Mouse (Mus musculus) erythroblast, embryonic 14.5 days (primary cell): ENCODE measurements around the gene Pon2. TPM values are rescaled to one million over a fixed set of nuclear protein-coding genes. Genes with fewer than 3 reads are reported as not detected.
"Not testable (repeated sequence)": the region's sequence is repeated elsewhere in the genome, so short reads cannot be mapped to it uniquely, and the experiment has no call there.

Experiments
- H3K27me3 ChIP-seq: 2 replicates; pipeline ENCODE4 v1.6.1; 2012; ENCODE audit warnings: inconsistent platforms; ENCODE audit not compliant: control insufficient read depth
- H3K36me3 ChIP-seq: 2 replicates; pipeline ENCODE4 v1.6.1; 2012; ENCODE audit warnings: mild to moderate bottlenecking, inconsistent platforms; ENCODE audit not compliant: control insufficient read depth
- H3K4me1 ChIP-seq: 2 replicates; pipeline ENCODE4 v1.6.1; 2012; ENCODE audit warnings: inconsistent platforms; ENCODE audit not compliant: control insufficient read depth
- H3K4me3 ChIP-seq: replicated peaks from 2 replicates; pipeline ENCODE3; 2012; ENCODE audit warnings: moderate library complexity, mild to moderate bottlenecking, inconsistent platforms
- H3K9me3 ChIP-seq: 2 replicates; pipeline ENCODE4 v1.6.1; 2012; ENCODE audit warnings: low read length, inconsistent platforms, mixed read lengths; ENCODE audit not compliant: control insufficient read depth
- GATA1 ChIP-seq: IDR thresholded peaks from 2 replicates; pipeline ENCODE4 v1.6.1; 2012; ENCODE audit warnings: low read length, inconsistent platforms, mixed read lengths
- TAL1 ChIP-seq: IDR thresholded peaks from 3 replicates; pipeline ENCODE4 v1.6.1; 2012; ENCODE audit warnings: low read length, inconsistent platforms, mixed read lengths
- polyA plus RNA-seq: library from polyadenylated mRNA; stranded (reverse); fragments of >175 nt; gene quantifications from 2 replicates; pipeline ENCODE4 v1.2.3, GENCODE M21; 2012

The Pon2 gene
- polyA plus RNA-seq, 1 experiment = 6.4 TPM

DNA sequence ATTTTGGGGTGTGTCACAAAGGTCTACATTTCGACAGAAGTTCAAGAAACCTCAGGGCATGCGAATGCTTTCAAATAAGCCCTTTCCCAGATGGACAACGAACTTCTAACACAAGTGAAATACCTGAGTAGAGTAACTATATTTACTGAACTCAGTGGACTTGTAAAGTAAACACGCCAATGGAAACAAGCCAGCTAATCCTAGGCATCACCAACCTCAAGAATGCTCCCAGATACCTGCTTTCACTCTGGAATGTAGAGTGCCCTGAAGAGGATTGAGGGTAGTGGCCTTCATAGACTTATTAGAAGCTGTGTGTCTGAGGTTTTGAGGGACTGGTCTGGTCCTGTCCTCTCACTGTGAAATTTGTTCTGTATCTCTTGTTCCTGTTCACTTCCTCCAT, 60.7 kb downstream of the Pon2 start:
- H3K9me3 ChIP-seq = no peaks in the 10 kb centered on the region
- H3K36me3 ChIP-seq = peaks cover 14% of the 10 kb centered on the region
- H3K4me1 ChIP-seq = peaks cover 12% of the 10 kb centered on the region
- no peaks in the 10 kb centered on the region for H3K27me3 ChIP-seq
- H3K4me3 ChIP-seq = no peak overlapping the region
- TF ChIP-seq GATA1 (no peak), TAL1 (no peak)

DNA sequence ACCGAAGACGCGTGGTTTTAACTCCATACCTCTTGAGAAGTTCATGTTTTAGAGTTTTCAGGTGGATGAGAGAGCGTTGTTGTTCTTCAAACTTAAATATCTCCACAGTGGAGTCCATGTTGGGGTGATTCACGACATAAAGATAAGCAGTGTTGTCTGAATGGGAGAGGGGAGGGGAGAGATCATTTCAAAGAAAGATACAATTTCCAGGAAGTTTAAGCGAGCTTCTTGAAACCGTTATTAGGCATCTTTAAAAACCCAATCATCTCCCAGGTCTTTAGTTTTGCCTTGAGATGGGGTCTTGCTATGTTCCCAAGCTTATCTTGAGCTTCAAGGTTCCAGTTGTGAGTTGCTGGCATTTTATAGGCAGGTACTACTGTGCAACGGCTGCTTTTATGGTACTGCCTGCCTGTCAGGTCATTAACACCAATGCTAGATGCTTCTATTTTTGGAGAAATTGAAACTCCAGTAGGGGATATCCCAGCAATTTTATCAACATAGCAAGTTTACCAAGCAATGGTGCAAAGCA, 61.3 kb downstream of the Pon2 start:
- TF ChIP-seq GATA1 (no peak), TAL1 (no peak)
- peaks cover 12% of the 10 kb centered on the region for H3K36me3 ChIP-seq
- H3K4me1 ChIP-seq = peaks cover 12% of the 10 kb centered on the region
- H3K9me3 ChIP-seq = no peaks in the 10 kb centered on the region
- H3K4me3 ChIP-seq = no peak overlapping the region
- no peaks in the 10 kb centered on the region for H3K27me3 ChIP-seq

DNA sequence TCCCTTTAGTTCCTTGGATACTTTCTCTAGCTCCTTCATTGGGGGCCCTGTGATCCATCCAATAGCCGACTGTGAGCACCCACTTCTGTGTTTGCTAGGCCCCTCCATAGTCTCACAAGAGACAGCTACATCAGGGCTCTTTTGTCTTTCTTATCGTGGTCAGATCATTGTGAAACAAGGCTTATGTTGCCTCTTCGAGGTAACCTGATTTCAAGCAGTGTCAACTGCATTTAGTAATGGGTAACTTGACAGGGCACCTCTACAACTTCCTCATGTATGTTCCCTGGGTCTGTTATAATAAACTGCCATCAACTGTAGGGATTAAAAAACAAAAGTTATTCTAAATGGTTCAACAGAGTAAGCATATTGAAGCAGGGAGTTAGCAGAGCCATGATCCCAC, 63.7 kb downstream of the Pon2 start:
- no peaks in the 10 kb centered on the region for H3K27me3 ChIP-seq
- no peak overlapping the region for H3K4me3 ChIP-seq
- no peaks in the 10 kb centered on the region for H3K9me3 ChIP-seq
- peaks cover 14% of the 10 kb centered on the region for H3K36me3 ChIP-seq
- peaks cover 12% of the 10 kb centered on the region for H3K4me1 ChIP-seq
- TF ChIP-seq TAL1 = no peak
- TF ChIP-seq GATA1 = no peak

DNA sequence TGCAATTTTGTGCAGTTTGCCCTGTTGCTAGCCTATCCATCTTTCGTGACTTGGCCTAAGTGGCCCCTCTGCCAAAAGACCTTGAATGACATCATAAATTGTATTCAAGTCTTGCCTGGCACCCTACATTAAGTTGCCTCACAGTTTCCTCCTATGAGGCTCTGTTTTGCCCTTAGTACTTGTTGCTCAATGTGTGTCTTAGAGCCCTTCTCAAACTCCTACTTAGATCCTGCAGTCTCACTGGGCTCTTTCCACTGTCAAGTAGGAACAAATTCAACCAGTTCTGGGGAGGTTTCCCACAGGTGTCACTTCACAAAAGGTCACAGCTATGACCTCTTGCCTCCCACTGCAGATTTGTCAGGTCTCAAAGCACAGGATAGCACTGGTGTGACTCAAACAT, 64.4 kb downstream of the Pon2 start:
- no peaks in the 10 kb centered on the region for H3K9me3 ChIP-seq
- peaks cover 8% of the 10 kb centered on the region for H3K36me3 ChIP-seq
- TF ChIP-seq TAL1 = no peak
- no peak for TF ChIP-seq GATA1
- H3K4me1 ChIP-seq = peaks cover 12% of the 10 kb centered on the region
- H3K27me3 ChIP-seq = no peaks in the 10 kb centered on the region
- no peak overlapping the region for H3K4me3 ChIP-seq

DNA sequence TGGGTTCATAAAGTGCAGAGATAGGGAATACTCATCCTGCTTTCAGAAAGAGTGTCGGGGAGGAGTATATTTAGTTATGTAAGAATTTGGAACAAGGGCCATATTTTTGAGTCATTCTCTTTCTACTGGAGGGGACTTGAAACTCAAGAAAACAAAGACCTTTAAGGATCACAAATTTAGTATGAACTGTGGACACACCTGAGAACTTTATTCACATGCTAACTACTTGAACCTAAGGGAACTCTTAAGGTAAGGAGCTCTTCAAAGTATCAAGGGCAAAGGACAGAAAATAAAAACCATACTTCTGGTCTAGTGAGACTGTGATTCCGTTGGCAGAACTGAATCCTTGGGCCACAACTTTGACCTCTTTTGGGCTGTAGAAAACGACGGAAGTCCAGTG, 66.2 kb downstream of the Pon2 start:
- H3K27me3 ChIP-seq = no peaks in the 10 kb centered on the region
- TF ChIP-seq TAL1 = no peak
- no peaks in the 10 kb centered on the region for H3K9me3 ChIP-seq
- H3K36me3 ChIP-seq = peaks cover 10% of the 10 kb centered on the region
- H3K4me3 ChIP-seq = no peak overlapping the region
- H3K4me1 ChIP-seq = peaks cover 6% of the 10 kb centered on the region

DNA sequence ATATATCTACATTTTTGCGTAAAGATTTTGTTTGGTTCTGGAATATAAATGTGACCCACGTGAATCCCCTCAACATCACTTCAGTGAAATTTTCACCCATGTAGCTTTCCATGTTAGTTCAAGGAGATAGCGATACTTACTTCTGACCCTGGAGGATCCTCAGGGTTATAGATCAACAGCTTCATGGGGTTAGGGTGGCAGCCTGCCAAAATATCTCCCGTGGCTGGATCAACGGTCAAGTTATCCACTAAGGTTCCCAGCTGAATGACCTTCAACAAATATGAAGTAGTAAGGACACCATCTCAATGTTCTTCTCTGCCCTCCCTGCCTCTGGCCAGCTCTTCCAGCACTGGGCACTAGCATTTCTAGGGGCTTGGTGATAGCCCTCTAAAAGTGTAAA, 68.0 kb downstream of the Pon2 start:
- Histone ChIP-seq H3K27me3 (no peaks in the 10 kb centered on the region), H3K36me3 (peaks cover 10% of the 10 kb centered on the region)

DNA sequence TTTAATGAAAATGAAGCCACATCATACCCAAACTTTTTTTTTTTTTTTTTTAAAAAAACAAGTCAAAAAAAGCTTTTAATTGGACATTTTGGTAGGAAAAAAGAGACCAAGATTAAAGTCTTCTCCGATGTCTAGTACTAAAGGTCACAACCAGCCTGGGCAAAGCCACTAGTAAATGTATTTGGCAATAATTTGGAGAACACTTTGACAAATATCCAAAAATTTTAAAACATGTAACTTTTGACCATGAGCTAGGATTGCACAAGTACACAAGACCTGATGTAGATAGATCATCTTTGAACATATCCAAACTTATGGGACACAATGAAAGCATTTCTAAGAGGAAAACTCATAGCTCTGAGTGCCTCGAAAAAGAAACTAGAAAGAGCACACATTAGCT, 74.7 kb downstream of the Pon2 start:
- H3K9me3 ChIP-seq, H3K27me3 ChIP-seq, H3K4me3 ChIP-seq, H3K4me1 ChIP-seq, H3K36me3 ChIP-seq: not testable (repeated sequence)

More for the DNA sequence above, 68.0 kb downstream of the Pon2 start:
- no peaks in the 10 kb centered on the region for H3K4me1 ChIP-seq
- TF ChIP-seq TAL1 = no peak
- TF ChIP-seq GATA1 = no peak
- H3K9me3 ChIP-seq = no peaks in the 10 kb centered on the region
- no peak overlapping the region for H3K4me3 ChIP-seq

DNA sequence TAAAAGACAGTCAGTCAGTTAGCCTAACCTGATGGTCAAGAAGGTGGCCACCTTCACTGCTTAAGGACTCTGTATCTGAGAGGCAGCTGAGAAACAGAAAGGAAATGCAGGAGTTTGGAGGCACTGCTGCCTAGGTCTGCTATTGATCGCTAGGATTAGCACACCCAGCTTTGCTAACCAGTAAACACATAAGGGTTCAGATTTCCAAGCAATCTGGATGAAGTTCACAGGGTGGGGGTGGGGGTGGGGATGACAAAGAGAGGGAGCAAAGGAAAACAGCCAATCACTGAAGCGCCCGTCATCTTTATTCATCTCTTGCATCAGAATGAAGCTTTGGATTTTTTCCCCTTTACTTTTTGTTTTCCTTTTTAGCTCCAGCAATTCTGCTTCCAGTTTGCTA, 76.2 kb downstream of the Pon2 start:
- no peak overlapping the region for H3K4me3 ChIP-seq
- H3K9me3 ChIP-seq = no peaks in the 10 kb centered on the region
- H3K27me3 ChIP-seq = no peaks in the 10 kb centered on the region
- no peak for TF ChIP-seq TAL1
- TF ChIP-seq GATA1 = no peak
- peaks cover 15% of the 10 kb centered on the region for H3K4me1 ChIP-seq
- H3K36me3 ChIP-seq = peaks cover 3% of the 10 kb centered on the region

DNA sequence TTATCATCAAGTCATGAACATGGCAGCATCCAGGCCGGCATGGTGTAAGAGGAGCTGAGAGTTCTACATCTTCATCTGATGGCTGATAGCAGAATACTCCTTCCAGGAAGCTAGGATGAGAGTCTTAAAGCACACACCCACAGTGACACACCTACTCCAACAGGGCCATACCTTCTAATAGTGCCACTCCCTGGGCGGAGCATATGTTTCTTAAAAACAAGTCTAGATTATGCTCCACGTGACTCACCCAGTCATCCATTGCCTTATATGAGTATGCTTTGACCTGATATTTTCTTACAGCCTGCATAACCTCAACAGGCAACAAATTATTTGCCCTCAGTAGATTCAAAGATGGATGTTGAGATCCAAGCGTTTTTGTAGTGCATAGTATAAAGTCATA, 80.1 kb downstream of the Pon2 start:
- Histone ChIP-seq H3K4me3 (no peak overlapping the region), H3K27me3 (no peaks in the 10 kb centered on the region), H3K4me1 (peaks cover 15% of the 10 kb centered on the region), H3K36me3 (peaks cover 6% of the 10 kb centered on the region), H3K9me3 (no peaks in the 10 kb centered on the region; the same call in 1 of the 2 replicates)
- TF ChIP-seq TAL1 (no peak), GATA1 (no peak)

Other genes starting within 250 kb of the Pon2 start
- gene Pon1, start 104.5 kb downstream of the Pon2 start, polyA plus RNA-seq = not detected in 2 replicates
- 0.02 TPM in 1 of 2 replicates, not detected in the other for gene Pon3, start 42.2 kb downstream of the Pon2 start, polyA plus RNA-seq
- gene Asb4, start 84.9 kb upstream of the Pon2 start, polyA plus RNA-seq = not detected in 2 replicates
- not detected in 2 replicates for gene Pdk4, start 197.9 kb upstream of the Pon2 start, polyA plus RNA-seq